Mouse (Mus musculus): ENCODE results near the gene Celf6. TPM values are rescaled to one million over a fixed set of nuclear protein-coding genes. Genes with fewer than 3 reads are reported as not detected.

The Celf6 gene
- polyA plus RNA-seq, 1 experiment from 2014 or later = 36.0 TPM

DNA sequence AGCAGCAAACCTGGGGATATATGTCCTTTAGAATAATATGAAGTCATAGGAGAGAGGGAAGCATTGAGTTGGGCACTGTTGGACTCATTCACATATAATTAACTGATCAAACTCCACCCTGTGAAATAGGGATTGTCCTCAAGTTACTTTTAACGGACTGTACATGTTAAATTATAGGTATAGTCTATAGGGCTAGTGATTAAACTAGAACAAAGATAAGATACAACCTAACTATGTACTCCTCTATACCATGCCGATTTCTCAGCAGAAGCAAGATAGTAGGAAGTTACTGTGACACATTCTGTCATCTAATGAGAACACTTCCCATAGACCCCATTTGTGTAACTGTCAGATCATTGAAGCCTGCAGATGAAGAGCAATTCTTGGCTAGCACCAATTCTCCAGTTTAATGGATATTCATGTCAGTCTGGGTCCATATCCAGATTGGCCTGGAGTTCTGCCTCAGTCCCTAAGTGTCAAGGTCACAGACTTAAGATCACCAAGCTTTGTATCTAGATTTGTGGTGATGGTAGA is 76.8 kb downstream of the Celf6 start:
- peaks cover 12% of the 10 kb centered on the region for H3K4me1 ChIP-seq (replicated peaks; ENCODE audit: control insufficient read depth, insufficient read depth, low read length)
- no peaks in the 10 kb centered on the region for H3K9me3 ChIP-seq (ENCODE audit: control insufficient read depth, low read length)
- no peak for DNase-seq (ENCODE audit: low spot score)
- no peak overlapping the region for H3K4me3 ChIP-seq (replicated peaks; ENCODE audit: low read length)
- H3K27me3 ChIP-seq (ENCODE audit: control insufficient read depth, insufficient read depth, low read length) = no peaks in the 10 kb centered on the region
- no peak for ATAC-seq (ENCODE audit: low FRiP score)
- H3K36me3 ChIP-seq (replicated peaks; ENCODE audit: control insufficient read depth, insufficient read depth) = peaks cover 27% of the 10 kb centered on the region
- WGBS = 92% methylated on average over 2 of the region's 2 CpGs
- H3K27ac ChIP-seq = no peak overlapping the region
- no peak overlapping the region for H3K9ac ChIP-seq
- H3K4me2 ChIP-seq (replicated peaks) = no peak overlapping the region

- peak; percentile 88 for ATAC-seq (ENCODE audit: low FRiP score)
- peak within 1 kb of the TSS; percentile 92 for H3K27ac ChIP-seq
- WGBS = under 1% methylated on average over 46 of the region's 46 CpGs
- peak within 1 kb of the TSS; percentile 74 for H3K4me3 ChIP-seq (replicated peaks; ENCODE audit: low read length)
- H3K4me1 ChIP-seq (replicated peaks; ENCODE audit: control insufficient read depth, insufficient read depth, low read length) = peaks cover 27% of the 10 kb centered on the region
- H3K27me3 ChIP-seq (ENCODE audit: control insufficient read depth, insufficient read depth, low read length) = no peaks in the 10 kb centered on the region
- no peaks in the 10 kb centered on the region for H3K9me3 ChIP-seq (ENCODE audit: control insufficient read depth, low read length)
- peak within 1 kb of the TSS; percentile 75 for H3K9ac ChIP-seq
- H3K4me2 ChIP-seq (replicated peaks) = peak within 1 kb of the TSS; percentile 79
- DNase-seq (ENCODE audit: low spot score) = peak; percentile 96
- H3K36me3 ChIP-seq (replicated peaks; ENCODE audit: control insufficient read depth, insufficient read depth) = peaks cover 16% of the 10 kb centered on the region
Observed at GRCm38 (mm10) chr9:59655958-59656634, 78.4 kb downstream of the Celf6 start, which contains the start of gene Pkm. Gene Pkm, plus strand, starts transcription at chr9:59656368.

Other genes with a start within 250 kb of the Celf6 start
- gene Bbs4, start 224.4 kb upstream of the Celf6 start, polyA plus RNA-seq (2014; fragmentation: Nextera tagmentation; extraction: Ambion mirVana) = 38.0 and 40.7 TPM in 2 replicates
- 16.9 and 18.0 TPM in 2 replicates for gene Arih1, start 91.3 kb upstream of the Celf6 start, polyA plus RNA-seq (2014; fragmentation: Nextera tagmentation; extraction: Ambion mirVana)
- gene Hexa, start 38.4 kb upstream of the Celf6 start, polyA plus RNA-seq (2014; fragmentation: Nextera tagmentation; extraction: Ambion mirVana) = 66.6 and 67.2 TPM in 2 replicates
- 0.91 and 0.96 TPM in 2 replicates for gene Tmem202, start 38.1 kb upstream of the Celf6 start, polyA plus RNA-seq (2014; fragmentation: Nextera tagmentation; extraction: Ambion mirVana)
- gene Parp6, start 39.4 kb downstream of the Celf6 start, polyA plus RNA-seq (2014; fragmentation: Nextera tagmentation; extraction: Ambion mirVana) = 216 and 219 TPM in 2 replicates
- 861 and 971 TPM in 2 replicates for gene Pkm, start 78.5 kb downstream of the Celf6 start, polyA plus RNA-seq (2014; fragmentation: Nextera tagmentation; extraction: Ambion mirVana)
- 2.9 and 6.0 TPM in 2 replicates for gene Gramd2, start 102.2 kb downstream of the Celf6 start, polyA plus RNA-seq (2014; fragmentation: Nextera tagmentation; extraction: Ambion mirVana)
- gene Senp8, start 172.8 kb downstream of the Celf6 start, polyA plus RNA-seq (2014; fragmentation: Nextera tagmentation; extraction: Ambion mirVana) = 11.4 and 11.6 TPM in 2 replicates
- gene Myo9a, start 173.0 kb downstream of the Celf6 start, polyA plus RNA-seq (2014; fragmentation: Nextera tagmentation; extraction: Ambion mirVana) = 28.9 and 29.9 TPM in 2 replicates

Data from hindbrain, embryonic 14.5 days (tissue).